In the genomic region with DNA sequence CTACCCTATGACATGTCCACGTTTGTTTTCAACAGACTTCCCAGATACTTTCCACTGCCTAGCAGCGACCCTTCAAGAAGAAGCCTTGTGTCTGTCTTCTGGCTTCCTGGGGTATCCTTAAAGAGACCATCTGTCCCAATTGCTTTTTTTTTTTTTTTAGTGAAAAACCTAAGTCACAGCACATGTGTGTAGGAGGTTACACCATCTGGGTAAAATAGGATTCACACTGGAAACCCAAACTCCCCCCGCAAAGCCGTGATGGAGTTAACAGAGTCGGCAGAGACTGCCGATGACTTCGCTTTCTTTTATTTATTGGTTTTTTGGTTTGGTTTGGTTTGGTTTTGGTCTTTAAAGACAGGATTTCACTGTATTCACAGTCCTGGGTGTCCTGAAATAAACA, we compare ENCODE assay signal across 24 mouse cellular contexts. TPM values are rescaled to one million over a fixed set of nuclear protein-coding genes. Genes with fewer than 3 reads are reported as not detected.
DNase-seq lines count a peak whose midpoint lies in the region; ATAC-seq and TF ChIP-seq lines count a peak whose summit lies in the region.
"Had no signal": no experiment of that assay in that cellular context is flagged by ENCODE, and none has a peak within 500 bp of the region (broad histone marks: within the 10 kb centered on the region; RNA-seq: fewer than 3 reads in every experiment).

No protein-coding gene starts in this region.

- 90% methylated on average over 7 of the region's 7 CpGs for WGBS in forebrain, embryonic 13.5 days
- WGBS in forebrain, embryonic 11.5 days: 90% methylated on average over 7 of the region's 7 CpGs
- 87% methylated on average over 7 of the region's 7 CpGs for WGBS in liver, embryonic 13.5 days (ENCODE audit: insufficient replicate concordance)

- 0 out of 2 replicates have a peak, but pooled peaks have one; percentile 10 for ATAC-seq in forebrain, embryonic 13.5 days
- no peak for ATAC-seq in forebrain, embryonic 11.5 days (replicated peaks; ENCODE audit: low FRiP score)
- no peak for ATAC-seq in liver, embryonic 13.5 days (ENCODE audit: low read depth)
- ATAC-seq: hindbrain, embryonic 16.5 days; midbrain, embryonic 15.5 days had no signal

- H3K4me1 ChIP-seq in forebrain, embryonic 13.5 days: peaks cover 16% of the 10 kb centered on the region
- H3K4me1 ChIP-seq in forebrain, embryonic 11.5 days (replicated peaks; ENCODE audit: control insufficient read depth, insufficient read depth, low read length): no peaks in the 10 kb centered on the region
- H3K4me1 ChIP-seq in liver, embryonic 13.5 days (replicated peaks): peaks cover 70% of the 10 kb centered on the region
- H3K4me1 ChIP-seq: forebrain, embryonic 12.5 days; midbrain, embryonic 10.5 days; midbrain, embryonic 15.5 days had no signal

- TF ChIP-seq POLR2A in brain, embryonic 14.5 days (IDR thresholded peaks at IDR 0.05; ENCODE audit: borderline replicate concordance, extremely low read depth, insufficient read depth, insufficient read length, poor library complexity, severe bottlenecking): no peak

- no peak for DNase-seq in forebrain, embryonic 11.5 days (ENCODE audit: low spot score)
- peak; percentile 65 to 76 for DNase-seq in layer of hippocampus, adult 2 months (ENCODE audit: low spot score in 2 of 2)
- no peak for DNase-seq in layer of hippocampus, postnatal 36 days
- DNase-seq in liver, embryonic 13.5 days: no peak
- DNase-seq in liver: no peak
- DNase-seq in brain, embryonic 14.5 days (ENCODE audit: low read depth): peak; percentile 34
- no peak for DNase-seq in adrenal gland, postnatal 4 days (ENCODE audit: low spot score in 2 of 2)
- DNase-seq: adrenal gland, adult 8-10 months; left cerebral cortex, postnatal 4 days; retina, postnatal 1 day; thymus, postnatal 14 days had no signal

- no peak overlapping the region for H3K4me3 ChIP-seq in forebrain, embryonic 13.5 days
- H3K4me3 ChIP-seq in forebrain, embryonic 11.5 days (ENCODE audit: low read depth, low read length): no peak overlapping the region
- H3K4me3 ChIP-seq in layer of hippocampus, adult 2 months: no peak overlapping the region
- H3K4me3 ChIP-seq in liver, embryonic 13.5 days (replicated peaks): no peak overlapping the region
- H3K4me3 ChIP-seq: erythroblast, embryonic 14.5 days; forebrain, embryonic 12.5 days; kidney, embryonic 15.5 days; left cerebral cortex, adult 2 months; liver, embryonic 15.5 days; lung, embryonic 15.5 days; midbrain, embryonic 10.5 days; midbrain, embryonic 15.5 days; neural tube, embryonic 15.5 days; stomach, embryonic 15.5 days had no signal

- H3K9me3 ChIP-seq in forebrain, embryonic 13.5 days (replicated peaks): no peaks in the 10 kb centered on the region
- H3K9me3 ChIP-seq in forebrain, embryonic 11.5 days (ENCODE audit: control insufficient read depth, low read length): no peaks in the 10 kb centered on the region
- H3K9me3 ChIP-seq in liver, embryonic 13.5 days (replicated peaks): no peaks in the 10 kb centered on the region
- H3K9me3 ChIP-seq: forebrain, embryonic 12.5 days; G1E; kidney, embryonic 15.5 days; liver, embryonic 15.5 days; lung, embryonic 15.5 days; midbrain, embryonic 10.5 days; midbrain, embryonic 15.5 days; neural tube, embryonic 15.5 days; stomach, embryonic 15.5 days had no signal

- H3K9ac ChIP-seq in forebrain, embryonic 13.5 days: no peak overlapping the region
- no peak overlapping the region for H3K9ac ChIP-seq in forebrain, embryonic 11.5 days (ENCODE audit: low read length)
- no peak overlapping the region for H3K9ac ChIP-seq in liver, embryonic 13.5 days
- H3K9ac ChIP-seq: forebrain, embryonic 12.5 days; kidney, embryonic 15.5 days; liver, embryonic 15.5 days; lung, embryonic 15.5 days; midbrain, embryonic 15.5 days; neural tube, embryonic 15.5 days; stomach, embryonic 15.5 days had no signal

- H3K4me2 ChIP-seq in forebrain, embryonic 13.5 days: no peak overlapping the region
- no peak overlapping the region for H3K4me2 ChIP-seq in forebrain, embryonic 11.5 days (ENCODE audit: low read depth, low read length, severe bottlenecking)
- H3K4me2 ChIP-seq in liver, embryonic 13.5 days: no peak overlapping the region
- H3K4me2 ChIP-seq: forebrain, embryonic 12.5 days; kidney, embryonic 15.5 days; liver, embryonic 15.5 days; lung, embryonic 15.5 days; midbrain, embryonic 15.5 days; neural tube, embryonic 15.5 days; stomach, embryonic 15.5 days had no signal

- no peak overlapping the region for H3K27ac ChIP-seq in forebrain, embryonic 13.5 days
- no peak overlapping the region for H3K27ac ChIP-seq in forebrain, embryonic 11.5 days (ENCODE audit: low read depth, low read length)
- H3K27ac ChIP-seq in layer of hippocampus, adult 2 months: peak overlapping the region; percentile 72
- H3K27ac ChIP-seq in liver, embryonic 13.5 days: peak overlapping the region; percentile 87; the same call in 1 of the 2 replicates
- H3K27ac ChIP-seq: forebrain, embryonic 12.5 days; kidney, embryonic 15.5 days; lung, embryonic 15.5 days; midbrain, embryonic 10.5 days; midbrain, embryonic 15.5 days; neural tube, embryonic 15.5 days; stomach, embryonic 15.5 days had no signal

- no peaks in the 10 kb centered on the region for H3K36me3 ChIP-seq in forebrain, embryonic 13.5 days (ENCODE audit: poor library complexity, severe bottlenecking)
- H3K36me3 ChIP-seq in forebrain, embryonic 11.5 days (ENCODE audit: control insufficient read depth, insufficient read depth, low read length): no peaks in the 10 kb centered on the region
- no peaks in the 10 kb centered on the region for H3K36me3 ChIP-seq in liver, embryonic 13.5 days
- H3K36me3 ChIP-seq: forebrain, embryonic 12.5 days; G1E; kidney, embryonic 15.5 days; liver, embryonic 15.5 days; lung, embryonic 15.5 days; midbrain, embryonic 10.5 days; midbrain, embryonic 15.5 days; neural tube, embryonic 15.5 days; stomach, embryonic 15.5 days had no signal

- TF ChIP-seq CTCF in layer of hippocampus, adult 2 months (conservative IDR thresholded peaks at IDR 0.05): no peak
- no peak for TF ChIP-seq CTCF in brain, embryonic 14.5 days (IDR thresholded peaks at IDR 0.05; ENCODE audit: borderline replicate concordance, extremely low read depth, insufficient read depth, insufficient read length)

- no peaks in the 10 kb centered on the region for H3K27me3 ChIP-seq in forebrain, embryonic 13.5 days
- no peaks in the 10 kb centered on the region for H3K27me3 ChIP-seq in forebrain, embryonic 11.5 days (ENCODE audit: control insufficient read depth, insufficient read depth, low read length)
- H3K27me3 ChIP-seq in liver, embryonic 13.5 days: no peaks in the 10 kb centered on the region
- H3K27me3 ChIP-seq: forebrain, embryonic 12.5 days; kidney, embryonic 15.5 days; liver, embryonic 15.5 days; lung, embryonic 15.5 days; midbrain, embryonic 15.5 days; neural tube, embryonic 15.5 days; stomach, embryonic 15.5 days had no signal

RNA-seq across cellular contexts. Expression of a gene that starts 12.4 kb away (rescaled TPM):
- polyA plus RNA-seq in forebrain, embryonic 13.5 days (2015; fragmentation: Nextera tagmentation; extraction: Ambion mirVana): 2.1 and 2.2 TPM in 2 replicates
- polyA plus RNA-seq in forebrain, embryonic 11.5 days (2014; fragmentation: Nextera tagmentation; extraction: Ambion mirVana): 2.5 and 2.9 TPM in 2 replicates
- total RNA-seq in layer of hippocampus, adult 2 months (2021): 100 to 1,000 TPM; 128 to 130 TPM
- total RNA-seq in layer of hippocampus, postnatal 36 days (2021): 100 to 1,000 TPM; 114 to 131 TPM
- 1.7 and 1.9 TPM in 2 replicates for polyA plus RNA-seq in liver, embryonic 13.5 days (2015; fragmentation: Nextera tagmentation; extraction: Ambion mirVana)
- polyA plus RNA-seq in brain, embryonic 14.5 days (2012; rRNA removed): 6.1 and 11.7 TPM in 2 replicates
- 10 to 100 TPM; 31.3 to 32.4 TPM for total RNA-seq in adrenal gland, postnatal 4 days (2021)
- polyA plus RNA-seq: erythroblast, embryonic 14.5 days had no signal

Comparison
In these comparisons a context has a peak if more than half of its experiments do, and no peak if none do; other contexts are left out.
1. DNase-seq: peak in layer of hippocampus, adult 2 months (2 of 2) and brain, embryonic 14.5 days (single experiment); none in forebrain, embryonic 11.5 days (single experiment), layer of hippocampus, postnatal 36 days (0 of 2), liver, embryonic 13.5 days (single experiment), liver (single experiment) and adrenal gland, postnatal 4 days (0 of 2).
2. H3K27ac ChIP-seq: peak in layer of hippocampus, adult 2 months (single experiment) and liver, embryonic 13.5 days (single experiment); none in forebrain, embryonic 13.5 days (single experiment) and forebrain, embryonic 11.5 days (single experiment).